Mouse (Mus musculus): Measurements from ENCODE around the gene Smim11.
A peak's percentile ranks its signal among the peaks of the same experiment; 100 is the strongest.

Smim11 gene

GRCm38 (mm10) chr16:92319353-92320109 is 18.4 kb downstream of the Smim11 start:
- DNase-seq (ENCODE audit: low spot score in 2 of 2), result peak in 1 of 2 experiments; percentile 42

GRCm38 (mm10) chr16:92320361-92320760 is 19.3 kb downstream of the Smim11 start:
- DNase-seq (ENCODE audit: low spot score in 2 of 2), result no peak

- DNase-seq (ENCODE audit: low spot score in 2 of 2), result no peak
Observed at GRCm38 (mm10) chr16:92321341-92321740, 20.3 kb downstream of the Smim11 start, which contains the start of gene Fam243. Gene Fam243, minus strand, starts transcription at chr16:92321441.

- DNase-seq (ENCODE audit: low spot score in 2 of 2), result no peak
Observed at GRCm38 (mm10) chr16:92324309-92325061, 23.4 kb downstream of the Smim11 start.

GRCm38 (mm10) chr16:92325062-92325406 is 23.9 kb downstream of the Smim11 start:
- DNase-seq (ENCODE audit: low spot score in 2 of 2), result no peak

- DNase-seq (ENCODE audit: low spot score in 2 of 2), result no peak
Observed at GRCm38 (mm10) chr16:92327911-92328310, 26.8 kb downstream of the Smim11 start.

- no peak for DNase-seq (ENCODE audit: low spot score in 2 of 2)
Observed at GRCm38 (mm10) chr16:92330966-92331365, 29.9 kb downstream of the Smim11 start.

- DNase-seq (ENCODE audit: low spot score in 2 of 2), result no peak
Observed at GRCm38 (mm10) chr16:92334600-92334999, 33.5 kb downstream of the Smim11 start.

- peak; percentile 69 to 75 for DNase-seq (ENCODE audit: low spot score in 2 of 2)
Observed at GRCm38 (mm10) chr16:92336280-92336679, 35.2 kb downstream of the Smim11 start.

- DNase-seq (ENCODE audit: low spot score in 2 of 2), result peak; percentile 57 to 69
Observed at GRCm38 (mm10) chr16:92340612-92341511, 39.8 kb downstream of the Smim11 start.

- DNase-seq (ENCODE audit: low spot score in 2 of 2), result no peak
Observed at GRCm38 (mm10) chr16:92345177-92345576, 44.1 kb downstream of the Smim11 start.

GRCm38 (mm10) chr16:92346297-92346916 is 45.3 kb downstream of the Smim11 start:
- DNase-seq (ENCODE audit: low spot score in 2 of 2), result no peak

GRCm38 (mm10) chr16:92348941-92349340 is 47.9 kb downstream of the Smim11 start:
- peak; percentile 44 to 47 for DNase-seq (ENCODE audit: low spot score in 2 of 2)

GRCm38 (mm10) chr16:92353295-92353694 is 52.2 kb downstream of the Smim11 start:
- DNase-seq (ENCODE audit: low spot score in 2 of 2), result no peak

- no peak for DNase-seq (ENCODE audit: low spot score in 2 of 2)
Observed at GRCm38 (mm10) chr16:92353897-92354296, 52.8 kb downstream of the Smim11 start.

- no peak for DNase-seq (ENCODE audit: low spot score in 2 of 2)
Observed at GRCm38 (mm10) chr16:92355366-92355765, 54.3 kb downstream of the Smim11 start.

GRCm38 (mm10) chr16:92355982-92356381 is 54.9 kb downstream of the Smim11 start:
- no peak for DNase-seq (ENCODE audit: low spot score in 2 of 2)

- no peak for DNase-seq (ENCODE audit: low spot score in 2 of 2)
Observed at GRCm38 (mm10) chr16:92357023-92357422, 55.9 kb downstream of the Smim11 start.

GRCm38 (mm10) chr16:92357566-92357965 is 56.5 kb downstream of the Smim11 start:
- no peak for DNase-seq (ENCODE audit: low spot score in 2 of 2)

- DNase-seq (ENCODE audit: low spot score in 2 of 2), result no peak
Observed at GRCm38 (mm10) chr16:92358734-92359133, 57.6 kb downstream of the Smim11 start.

- peak; percentile 39 to 69 for DNase-seq (ENCODE audit: low spot score in 2 of 2)
Observed at GRCm38 (mm10) chr16:92359229-92359628, 58.1 kb downstream of the Smim11 start, which contains the start of gene Kcne1. Gene Kcne1, minus strand, starts transcription at chr16:92359468.

Measured in urinary bladder, postnatal 36 days (tissue).